Mouse (Mus musculus) C2C12 (cell line): Measurements from ENCODE around the gene Pmvk.

Experiments
- CEBPB ChIP-seq: IDR thresholded peaks from one replicate; pipeline ENCODE4 v1.6.1; 2011; ENCODE audit warnings: low read depth, mild to moderate bottlenecking, control low read depth, moderate library complexity
- CTCF ChIP-seq: IDR thresholded peaks from one replicate; pipeline ENCODE4 v1.5.1; 2011; ENCODE audit not compliant: control insufficient read depth, insufficient read depth, insufficient read length
- USF1 ChIP-seq: IDR thresholded peaks from one replicate; pipeline ENCODE4 v1.6.1; 2011; ENCODE audit warnings: low read depth, mild to moderate bottlenecking, control low read depth, moderate library complexity

- TF ChIP-seq CTCF (no peak), USF1 (no peak), CEBPB (no peak)
Measured at GRCm38 (mm10) chr3:89425141-89425525, 29.2 kb upstream of the Pmvk start.
